Mouse (Mus musculus) yolk sac, embryonic 10.5 days (tissue): ENCODE data around the gene Wdr5.

ENCODE experiments used
- DNase-seq: peaks from one replicate; pipeline ENCODE4 v3.0.0-alpha.2; 2017; ENCODE audit warnings: low spot score

The Wdr5 gene

GRCm38 (mm10) chr2:27552620-27553287 is 37.8 kb downstream of the Wdr5 start:
- DNase-seq, result peak; percentile 61

GRCm38 (mm10) chr2:27554308-27554707 is 39.4 kb downstream of the Wdr5 start:
- DNase-seq, result peak; percentile 25

GRCm38 (mm10) chr2:27556921-27557320 is 42.0 kb downstream of the Wdr5 start:
- DNase-seq, result no peak

GRCm38 (mm10) chr2:27560708-27561123 is 45.8 kb downstream of the Wdr5 start:
- peak; percentile 47 for DNase-seq

GRCm38 (mm10) chr2:27561159-27561558 is 46.2 kb downstream of the Wdr5 start:
- DNase-seq, result peak; percentile 57

- DNase-seq, result no peak
Observed at GRCm38 (mm10) chr2:27561829-27562228, 46.9 kb downstream of the Wdr5 start.

- no peak for DNase-seq
Observed at GRCm38 (mm10) chr2:27563641-27564148, 48.7 kb downstream of the Wdr5 start.

- no peak for DNase-seq
Observed at GRCm38 (mm10) chr2:27564694-27565093, 49.7 kb downstream of the Wdr5 start.

- no peak for DNase-seq
Observed at GRCm38 (mm10) chr2:27565316-27566103, 50.6 kb downstream of the Wdr5 start.

GRCm38 (mm10) chr2:27570856-27571255 is 55.9 kb downstream of the Wdr5 start:
- no peak for DNase-seq

- DNase-seq, result peak; percentile 69
Observed at GRCm38 (mm10) chr2:27572261-27572793, 57.4 kb downstream of the Wdr5 start.

- no peak for DNase-seq
Observed at GRCm38 (mm10) chr2:27572928-27573627, 58.1 kb downstream of the Wdr5 start.

GRCm38 (mm10) chr2:27573628-27573966 is 58.6 kb downstream of the Wdr5 start:
- no peak for DNase-seq

- no peak for DNase-seq
Observed at GRCm38 (mm10) chr2:27576416-27576815, 61.5 kb downstream of the Wdr5 start.

- no peak for DNase-seq
Observed at GRCm38 (mm10) chr2:27578552-27578951, 63.6 kb downstream of the Wdr5 start.

- no peak for DNase-seq
Observed at GRCm38 (mm10) chr2:27582112-27582511, 67.2 kb downstream of the Wdr5 start.

GRCm38 (mm10) chr2:27583019-27583418 is 68.1 kb downstream of the Wdr5 start:
- DNase-seq, result no peak

- no peak for DNase-seq
Observed at GRCm38 (mm10) chr2:27584546-27584945, 69.6 kb downstream of the Wdr5 start.
